Mouse (Mus musculus) CD4-positive naive resting alpha-beta T cell, adult 57 days (primary cell): ENCODE measurements around the gene Hbb-bs. TPM values are rescaled to one million over a fixed set of nuclear protein-coding genes. Genes with fewer than 3 reads are reported as not detected.

Experiments used
- total RNA-seq: library from RNA; stranded (reverse); gene quantifications from one replicate; pipeline ENCODE4 v1.2.4, GENCODE M21; 2023

The Hbb-bs gene
- 842 TPM for total RNA-seq

DNA sequence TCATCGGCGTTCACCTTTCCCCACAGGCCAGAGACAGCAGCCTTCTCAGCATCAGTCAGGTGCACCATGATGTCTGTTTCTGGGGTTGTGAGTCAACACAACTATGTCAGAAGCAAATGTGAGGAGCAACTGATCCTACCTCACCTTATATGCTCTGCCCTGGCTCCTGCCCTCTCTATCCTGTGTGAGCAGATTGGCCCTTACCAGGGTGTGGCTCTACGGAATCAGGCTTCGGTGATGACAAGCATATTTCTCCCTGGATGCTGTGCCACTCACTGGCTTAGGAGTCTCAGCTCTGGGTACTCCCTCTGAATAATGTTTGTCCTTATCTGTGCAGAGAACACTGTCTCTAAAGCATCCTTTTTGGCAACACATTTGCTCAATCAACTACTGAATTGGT, at the start of gene Hbb-bs:
Gene Hbb-bs, minus strand, starts transcription at position 289 of the 400 bp plus-strand sequence.

DNA sequence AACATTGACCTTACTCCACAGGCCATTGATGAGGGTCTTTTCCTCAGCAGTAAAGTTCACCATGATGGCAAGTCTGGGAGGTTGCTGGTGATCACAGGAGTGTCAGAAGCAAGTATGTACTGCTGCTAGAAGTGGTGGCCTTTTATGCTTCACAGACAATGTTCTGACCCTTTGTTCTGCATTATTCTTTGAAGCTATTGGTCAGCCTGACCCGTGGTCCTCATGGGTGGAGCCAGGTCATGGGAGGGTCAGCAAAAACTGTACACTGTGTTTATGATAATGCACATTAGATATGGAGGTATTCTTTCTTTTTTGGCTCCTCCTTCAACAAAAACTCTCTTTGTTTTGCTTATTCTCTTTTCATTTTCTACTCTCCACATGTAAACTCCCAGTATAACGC, 25.2 kb upstream of the Hbb-bs start, which contains the start of gene Hbb-y:
Gene Hbb-y, minus strand, starts transcription at position 127 of the 400 bp plus-strand sequence.

GRCm38 (mm10) chr7:103843034-103843433, 15.1 kb upstream of the Hbb-bs start, which contains the start of gene Hbb-bh1:
Hbb-bh1 (minus strand) TSS chr7:103843164.

DNA sequence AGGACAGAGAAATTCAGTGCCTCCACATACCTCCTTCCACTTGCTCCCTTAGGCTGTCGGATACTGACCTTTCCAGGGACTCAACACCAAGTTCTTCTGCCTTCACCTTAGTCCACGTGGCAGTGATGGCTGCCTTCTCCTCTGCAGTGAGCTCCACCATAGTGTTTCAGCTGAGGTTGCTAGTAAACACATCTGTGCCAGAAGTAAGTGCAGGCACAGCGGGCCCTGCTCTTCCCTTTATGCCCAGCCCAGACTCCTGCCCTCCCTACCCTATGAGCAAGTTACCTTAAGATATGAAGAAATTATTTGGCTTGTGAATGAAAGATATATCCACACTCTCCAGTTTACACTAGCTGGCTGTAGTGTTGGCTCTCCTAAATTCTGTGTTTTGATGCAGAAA, 12.4 kb upstream of the Hbb-bs start, which contains the start of gene Hbb-bh2:
Gene Hbb-bh2, minus strand, starts transcription at position 253 of the 400 bp plus-strand sequence.

DNA sequence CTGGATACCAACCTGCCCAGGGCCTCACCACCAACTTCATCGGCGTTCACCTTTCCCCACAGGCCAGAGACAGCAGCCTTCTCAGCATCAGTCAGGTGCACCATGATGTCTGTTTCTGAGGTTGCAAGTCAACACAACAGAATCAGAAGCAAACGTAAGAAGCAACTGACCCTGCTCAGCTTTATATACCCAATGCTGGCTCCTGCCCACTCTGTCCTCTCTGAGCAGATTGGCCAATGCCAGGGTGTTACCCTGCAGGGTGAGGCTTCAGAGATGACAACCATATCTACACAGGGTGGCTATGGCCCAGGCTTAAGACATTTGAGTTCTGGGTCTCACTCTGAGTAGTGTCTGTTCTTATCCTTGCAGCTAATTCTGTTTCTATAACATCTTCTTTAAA, 14.1 kb downstream of the Hbb-bs start, which contains the start of gene Hbb-bt:
Gene Hbb-bt, minus strand, starts transcription at position 231 of the 400 bp plus-strand sequence.

DNA sequence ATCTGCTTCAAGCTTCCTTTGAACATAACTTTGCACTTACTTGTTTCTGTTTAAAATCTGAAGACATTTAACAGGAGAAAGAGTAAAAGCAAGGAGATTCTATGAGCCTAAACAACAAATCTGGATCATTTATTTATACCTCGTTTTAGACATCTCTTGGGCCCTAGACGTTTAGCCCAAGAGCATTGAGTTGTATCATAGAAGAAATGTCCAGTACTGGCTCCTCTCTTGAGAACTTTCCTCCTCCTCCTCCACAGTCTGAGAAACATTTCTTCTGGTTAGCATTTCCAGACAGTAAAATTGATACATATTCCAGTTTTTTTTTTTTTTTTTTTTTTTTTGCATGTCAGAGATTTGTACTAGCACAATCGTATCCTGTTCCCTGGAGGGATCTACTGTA, 36.2 kb downstream of the Hbb-bs start, which contains the start of gene Olfr67:
Gene Olfr67, minus strand, starts transcription at position 101 of the 400 bp plus-strand sequence.

DNA sequence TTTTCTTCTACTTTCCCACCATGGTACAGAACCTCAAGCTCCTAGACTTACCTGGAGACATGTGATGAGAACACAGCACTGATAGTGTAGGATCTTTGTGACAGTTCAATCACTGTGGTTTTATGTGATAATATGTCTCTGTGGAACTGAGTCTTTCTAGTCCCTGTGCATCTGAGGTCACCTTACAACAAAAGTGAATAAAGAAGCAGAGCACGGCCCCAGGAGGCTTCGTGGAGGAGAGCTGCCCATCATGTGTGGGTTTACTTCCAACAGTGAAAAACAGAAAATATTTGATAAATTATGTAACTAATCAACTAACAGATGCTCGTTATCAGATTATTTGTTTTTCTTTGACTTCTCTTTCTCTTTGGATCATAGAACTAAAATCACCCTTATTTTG, 48.3 kb downstream of the Hbb-bs start, which contains the start of gene Olfr68:
Gene Olfr68, minus strand, starts transcription at position 101 of the 400 bp plus-strand sequence.

Other genes with a start within 250 kb of the Hbb-bs start
- gene Olfr618, start 238.0 kb downstream of the Hbb-bs start, total RNA-seq: not detected
- gene Olfr619, start 227.5 kb downstream of the Hbb-bs start, total RNA-seq: not detected
- gene Olfr620, start 215.6 kb downstream of the Hbb-bs start, total RNA-seq: not detected
- gene Olfr622, start 185.4 kb downstream of the Hbb-bs start, total RNA-seq: not detected
- gene Olfr623, start 164.4 kb downstream of the Hbb-bs start, total RNA-seq: not detected
- not detected for gene Olfr624, start 156.9 kb downstream of the Hbb-bs start, total RNA-seq
- gene Olfr625-ps1, start 145.4 kb downstream of the Hbb-bs start, total RNA-seq: not detected
- gene Olfr243, start 113.4 kb downstream of the Hbb-bs start, total RNA-seq: not detected
- gene Olfr628, start 97.7 kb downstream of the Hbb-bs start, total RNA-seq: not detected
- not detected for gene Olfr629, start 83.2 kb downstream of the Hbb-bs start, total RNA-seq
- gene Olfr630, start 70.8 kb downstream of the Hbb-bs start, total RNA-seq: not detected
- not detected for gene Olfr69, start 56.5 kb downstream of the Hbb-bs start, total RNA-seq
- gene Olfr68, start 48.4 kb downstream of the Hbb-bs start, total RNA-seq: not detected
- not detected for gene Olfr67, start 36.3 kb downstream of the Hbb-bs start, total RNA-seq
- gene Hbb-bt, start 14.1 kb downstream of the Hbb-bs start, total RNA-seq: 115 TPM
- not detected for gene Hbb-bh2, start 12.4 kb upstream of the Hbb-bs start, total RNA-seq
- gene Hbb-bh1, start 15.1 kb upstream of the Hbb-bs start, total RNA-seq: not detected
- gene Hbb-y, start 25.1 kb upstream of the Hbb-bs start, total RNA-seq: not detected
- not detected for gene Olfr66, start 58.2 kb upstream of the Hbb-bs start, total RNA-seq
- gene Olfr64, start 66.4 kb upstream of the Hbb-bs start, total RNA-seq: not detected
- gene Olfr65, start 75.4 kb upstream of the Hbb-bs start, total RNA-seq: not detected
- gene Olfr631, start 100.7 kb upstream of the Hbb-bs start, total RNA-seq: not detected
- not detected for gene Olfr632, start 106.3 kb upstream of the Hbb-bs start, total RNA-seq
- not detected for gene Olfr633, start 116.3 kb upstream of the Hbb-bs start, total RNA-seq
- gene Olfr635, start 143.1 kb upstream of the Hbb-bs start, total RNA-seq: not detected
- gene Olfr638, start 170.7 kb upstream of the Hbb-bs start, total RNA-seq: not detected
- gene Olfr639, start 189.2 kb upstream of the Hbb-bs start, total RNA-seq: 0.21 TPM
- gene Olfr640, start 197.5 kb upstream of the Hbb-bs start, total RNA-seq: not detected
- not detected for gene Olfr641, start 207.3 kb upstream of the Hbb-bs start, total RNA-seq
- not detected for gene Olfr642, start 224.6 kb upstream of the Hbb-bs start, total RNA-seq
- gene 4930516K23Rik, start 233.3 kb upstream of the Hbb-bs start, total RNA-seq: not detected
- gene Olfr644, start 243.8 kb upstream of the Hbb-bs start, total RNA-seq: not detected